Mouse (Mus musculus): ENCODE results near the gene Gimap9.

GRCm38 (mm10) chr6:48698066-48698856 lies 22.3 kb downstream of the Gimap9 start:
- TF ChIP-seq CTCF (IDR thresholded peaks at IDR 0.05; ENCODE audit: extremely low read depth, insufficient read depth, insufficient read length, insufficient replicate concordance) (no peak), POLR2A (IDR thresholded peaks at IDR 0.05; ENCODE audit: low read depth, low read length) (no peak)

All from spleen, adult 2 months (tissue).